Mouse (Mus musculus) inflammation-experienced regulatory T-cells, adult 6 months (primary cell): ENCODE results near the gene Olfr566. TPM values are rescaled to one million over a fixed set of nuclear protein-coding genes. Genes with fewer than 3 reads are reported as not detected.

Experiments
- ATAC-seq: one replicate; pipeline ENCODE4 v1.8.0; 2017
- polyA plus RNA-seq, 3 experiments: library from polyadenylated mRNA; unstranded; fragments of 100-300 nt; shearing (Covaris generic); gene quantifications; one replicate each; pipeline ENCODE4 v1.2.1; 2017

Gene Olfr566
- polyA plus RNA-seq, result not detected

DNA sequence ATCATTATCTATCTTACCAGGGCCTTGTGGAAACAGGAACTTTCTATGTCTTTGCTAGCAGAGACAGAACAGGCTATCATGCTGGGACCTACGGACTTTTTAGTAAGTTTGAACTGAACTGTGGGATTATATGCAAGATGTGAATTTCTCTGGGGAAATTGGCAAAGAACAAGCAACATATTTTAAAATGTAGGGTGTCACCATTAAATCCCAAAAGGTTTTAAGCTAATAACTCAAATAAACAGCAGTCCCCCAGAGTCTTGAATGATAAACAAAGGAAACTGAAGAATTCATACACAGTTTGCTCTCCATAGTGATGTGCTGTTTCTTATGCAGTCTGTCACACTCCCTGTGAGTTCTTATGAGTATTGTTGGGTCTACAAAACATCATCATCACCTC is at the start of gene Olfr566:
Gene Olfr566, minus strand, starts transcription at position 101 of the 400 bp plus-strand sequence.
- no peak for ATAC-seq

GRCm38 (mm10) chr7:102890782-102891181 is 32.2 kb upstream of the Olfr566 start, which contains the start of gene Olfr569:
TSS of gene Olfr569 (minus strand) at chr7:102890882.
- ATAC-seq, result no peak

GRCm38 (mm10) chr7:102876822-102877221 is 18.3 kb upstream of the Olfr566 start, which contains the start of gene Olfr568:
TSS of gene Olfr568 (plus strand) at chr7:102877122.
- ATAC-seq, result no peak

GRCm38 (mm10) chr7:102855807-102856206 is 2.8 kb downstream of the Olfr566 start:
- no peak for ATAC-seq

Other genes starting within 250 kb of the Olfr566 start
- gene Olfr553, start 240.5 kb downstream of the Olfr566 start, polyA plus RNA-seq, result not detected
- gene Olfr554, start 220.3 kb downstream of the Olfr566 start, polyA plus RNA-seq, result not detected
- not detected for gene Olfr555, start 199.9 kb downstream of the Olfr566 start, polyA plus RNA-seq
- gene Olfr556, start 193.9 kb downstream of the Olfr566 start, polyA plus RNA-seq, result under 1 TPM in 1 of 3 experiments, not detected in 2; 0.15 TPM
- gene Trim68, start 171.4 kb downstream of the Olfr566 start, polyA plus RNA-seq, result 10 to 100 TPM in 2 of 3 experiments, 1 to 10 TPM in 1; 7.5 to 16.1 (median 15.7) TPM
- gene Olfr557, start 162.9 kb downstream of the Olfr566 start, polyA plus RNA-seq, result not detected
- not detected for gene Olfr558, start 156.6 kb downstream of the Olfr566 start, polyA plus RNA-seq
- not detected for gene Olfr33, start 139.7 kb downstream of the Olfr566 start, polyA plus RNA-seq
- gene Olfr559, start 131.3 kb downstream of the Olfr566 start, polyA plus RNA-seq, result not detected
- not detected for gene Olfr560, start 99.4 kb downstream of the Olfr566 start, polyA plus RNA-seq
- not detected for gene Olfr78, start 99.3 kb downstream of the Olfr566 start, polyA plus RNA-seq
- gene Olfr561, start 87.5 kb downstream of the Olfr566 start, polyA plus RNA-seq, result not detected
- not detected for gene Olfr564, start 55.3 kb downstream of the Olfr566 start, polyA plus RNA-seq
- gene Olfr568, start 18.4 kb upstream of the Olfr566 start, polyA plus RNA-seq, result not detected
- not detected for gene Olfr569, start 32.1 kb upstream of the Olfr566 start, polyA plus RNA-seq
- not detected for gene Olfr570, start 35.8 kb upstream of the Olfr566 start, polyA plus RNA-seq
- not detected for gene Olfr571, start 58.8 kb upstream of the Olfr566 start, polyA plus RNA-seq
- not detected for gene Olfr572, start 65.6 kb upstream of the Olfr566 start, polyA plus RNA-seq
- gene Olfr573-ps1, start 83.8 kb upstream of the Olfr566 start, polyA plus RNA-seq, result not detected
- gene Olfr574, start 89.7 kb upstream of the Olfr566 start, polyA plus RNA-seq, result not detected
- not detected for gene Olfr575, start 100.0 kb upstream of the Olfr566 start, polyA plus RNA-seq
- gene Olfr576, start 103.9 kb upstream of the Olfr566 start, polyA plus RNA-seq, result not detected
- gene Olfr577, start 117.2 kb upstream of the Olfr566 start, polyA plus RNA-seq, result not detected
- gene Olfr578, start 130.6 kb upstream of the Olfr566 start, polyA plus RNA-seq, result not detected
- gene Olfr582, start 179.3 kb upstream of the Olfr566 start, polyA plus RNA-seq, result not detected
- not detected for gene Olfr583, start 192.5 kb upstream of the Olfr566 start, polyA plus RNA-seq
- not detected for gene Olfr584, start 223.1 kb upstream of the Olfr566 start, polyA plus RNA-seq
- gene Olfr585, start 239.0 kb upstream of the Olfr566 start, polyA plus RNA-seq, result not detected